Mouse (Mus musculus) heart, embryonic 13.5 days (tissue): ENCODE data around the gene Lamb1. TPM values are rescaled to one million over a fixed set of nuclear protein-coding genes. Genes with fewer than 3 reads are reported as not detected.

Experiments
- ATAC-seq: fragments of 200-750 bp; cut with Nextera tagmentation; 2 replicates; pipeline ENCODE4 v1.8.0; 2017; ENCODE audit warnings: moderate TSS enrichment; ENCODE audit not compliant: insufficient number of reproducible peaks, low FRiP score, low TSS enrichment; ENCODE audit errors: extremely low read depth
- H3K27ac ChIP-seq: fragments of 300-500 bp; sonication (generic); replicated peaks from 2 replicates; pipeline ENCODE4 v1.5.1; 2015; ENCODE audit warnings: moderate library complexity, mild to moderate bottlenecking, inconsistent platforms
- H3K27me3 ChIP-seq: fragments of 300-500 bp; sonication (generic); replicated peaks from 2 replicates; pipeline ENCODE4 v1.6.1; 2015; ENCODE audit warnings: mild to moderate bottlenecking, inconsistent platforms
- H3K36me3 ChIP-seq: fragments of 300-500 bp; sonication (generic); 2 replicates; pipeline ENCODE4 v1.6.1; 2015; ENCODE audit warnings: mild to moderate bottlenecking, inconsistent platforms
- H3K4me1 ChIP-seq: fragments of 300-500 bp; sonication (generic); 2 replicates; pipeline ENCODE4 v1.6.1; 2015; ENCODE audit warnings: inconsistent platforms
- H3K4me2 ChIP-seq: fragments of 300-500 bp; sonication (generic); 2 replicates; pipeline ENCODE4 v1.6.1; 2015; ENCODE audit warnings: inconsistent platforms, mild to moderate bottlenecking, moderate library complexity
- H3K4me3 ChIP-seq: fragments of 300-500 bp; sonication (generic); 2 replicates; pipeline ENCODE4 v1.5.1; 2015; ENCODE audit warnings: moderate library complexity, mild to moderate bottlenecking, inconsistent platforms
- H3K9ac ChIP-seq: fragments of 300-500 bp; sonication (generic); 2 replicates; pipeline ENCODE4 v1.6.1; 2015; ENCODE audit warnings: inconsistent platforms, mild to moderate bottlenecking, moderate library complexity
- H3K9me3 ChIP-seq: fragments of 300-500 bp; sonication (generic); 2 replicates; pipeline ENCODE4 v1.6.1; 2016; ENCODE audit warnings: inconsistent platforms
- WGBS: fragments of 180-500 bp; shearing (Covaris S2); methylation state at CpG from one replicate; pipeline ENCODE4 v1.1.7; 2015; ENCODE audit warnings: mixed read lengths; 5-methylcytosine and 5-hydroxymethylcytosine counted together
- polyA plus RNA-seq: library from polyadenylated mRNA; unstranded; fragments of >200 nt; fragmentation: Nextera tagmentation; extraction: Ambion mirVana; gene quantifications from 2 replicates; pipeline ENCODE4 v1.2.1, GENCODE M21; 2015

Gene Lamb1
- polyA plus RNA-seq, 1 experiment from 2014 or later, result 91.3 TPM

GRCm38 (mm10) chr12:31256121-31256903 lies 8.7 kb upstream of the Lamb1 start:
- peaks cover 18% of the 10 kb centered on the region for H3K4me1 ChIP-seq
- no peak for ATAC-seq
- H3K27me3 ChIP-seq, result no peaks in the 10 kb centered on the region
- 64% methylated on average over 9 of the region's 9 CpGs for WGBS
- no peak overlapping the region for H3K4me3 ChIP-seq
- no peak overlapping the region for H3K9ac ChIP-seq
- no peaks in the 10 kb centered on the region for H3K9me3 ChIP-seq
- H3K27ac ChIP-seq, result no peak overlapping the region
- no peaks in the 10 kb centered on the region for H3K36me3 ChIP-seq
- no peak overlapping the region for H3K4me2 ChIP-seq

- Histone ChIP-seq H3K27ac (peak overlapping the region; percentile 76), H3K9me3 (no peaks in the 10 kb centered on the region), H3K36me3 (peaks cover 1% of the 10 kb centered on the region), H3K9ac (peak overlapping the region; percentile 29; the same call in 1 of the 2 replicates), H3K4me1 (peaks cover 44% of the 10 kb centered on the region), H3K4me3 (no peak overlapping the region), H3K4me2 (peak overlapping the region; percentile 17), H3K27me3 (no peaks in the 10 kb centered on the region)
- no peak for ATAC-seq
- WGBS, result 25% methylated on average over 3 of the region's 3 CpGs
Observed at GRCm38 (mm10) chr12:31261882-31262281, 3.2 kb upstream of the Lamb1 start.

- Histone ChIP-seq H3K9me3 (no peaks in the 10 kb centered on the region), H3K9ac (peak overlapping the region; percentile 95), H3K4me3 (peak overlapping the region; percentile 76), H3K27ac (0 out of 2 replicates have a peak overlapping the region, but pooled peaks have one; percentile 26), H3K4me2 (peak overlapping the region; percentile 72), H3K27me3 (no peaks in the 10 kb centered on the region), H3K36me3 (peaks cover 18% of the 10 kb centered on the region), H3K4me1 (peaks cover 61% of the 10 kb centered on the region)
- ATAC-seq, result no peak
- 47% methylated on average over 7 of the region's 7 CpGs for WGBS
Observed at GRCm38 (mm10) chr12:31263921-31264320, 1.1 kb upstream of the Lamb1 start.

- peak overlapping the region; percentile 94 for H3K27ac ChIP-seq
- no peaks in the 10 kb centered on the region for H3K9me3 ChIP-seq
- under 1% methylated on average over 50 of the region's 50 CpGs for WGBS
- peak overlapping the region; percentile 76 for H3K4me3 ChIP-seq
- no peaks in the 10 kb centered on the region for H3K27me3 ChIP-seq
- H3K9ac ChIP-seq, result peak overlapping the region; percentile 95
- ATAC-seq, result no peak
- peak overlapping the region; percentile 72 for H3K4me2 ChIP-seq
- peaks cover 38% of the 10 kb centered on the region for H3K36me3 ChIP-seq
- peaks cover 80% of the 10 kb centered on the region for H3K4me1 ChIP-seq
Observed at GRCm38 (mm10) chr12:31265722-31266431, 843 bp downstream of the Lamb1 start.

GRCm38 (mm10) chr12:31266686-31267085 lies 1.7 kb downstream of the Lamb1 start:
- H3K9me3 ChIP-seq, result no peaks in the 10 kb centered on the region
- H3K27me3 ChIP-seq, result no peaks in the 10 kb centered on the region
- H3K27ac ChIP-seq, result peak overlapping the region; percentile 94
- 5% methylated on average over 15 of the region's 15 CpGs for WGBS
- H3K4me2 ChIP-seq, result peak overlapping the region; percentile 72
- H3K9ac ChIP-seq, result peak overlapping the region; percentile 95
- H3K36me3 ChIP-seq, result peaks cover 40% of the 10 kb centered on the region
- ATAC-seq, result no peak
- peak overlapping the region; percentile 76 for H3K4me3 ChIP-seq
- peaks cover 84% of the 10 kb centered on the region for H3K4me1 ChIP-seq

GRCm38 (mm10) chr12:31267363-31267762 lies 2.3 kb downstream of the Lamb1 start:
- no peaks in the 10 kb centered on the region for H3K27me3 ChIP-seq
- peak overlapping the region; percentile 68 for H3K27ac ChIP-seq
- 18% methylated on average over 4 of the region's 4 CpGs for WGBS
- peak overlapping the region; percentile 76 for H3K4me3 ChIP-seq
- peaks cover 84% of the 10 kb centered on the region for H3K4me1 ChIP-seq
- peaks cover 46% of the 10 kb centered on the region for H3K36me3 ChIP-seq
- no peak for ATAC-seq
- H3K9me3 ChIP-seq, result no peaks in the 10 kb centered on the region
- H3K9ac ChIP-seq, result peak overlapping the region; percentile 95
- peak overlapping the region; percentile 72 for H3K4me2 ChIP-seq

GRCm38 (mm10) chr12:31268315-31268714 lies 3.3 kb downstream of the Lamb1 start:
- Histone ChIP-seq H3K4me2 (peak overlapping the region; percentile 72), H3K27ac (peak overlapping the region; percentile 68), H3K36me3 (peaks cover 55% of the 10 kb centered on the region), H3K9ac (peak overlapping the region; percentile 69), H3K4me3 (peak overlapping the region; percentile 76), H3K9me3 (no peaks in the 10 kb centered on the region), H3K4me1 (peaks cover 84% of the 10 kb centered on the region), H3K27me3 (no peaks in the 10 kb centered on the region)
- 60% methylated on average over 3 of the region's 3 CpGs for WGBS
- ATAC-seq, result no peak

- Histone ChIP-seq H3K36me3 (peaks cover 63% of the 10 kb centered on the region), H3K9me3 (no peaks in the 10 kb centered on the region), H3K4me2 (peak overlapping the region; percentile 72), H3K27ac (peak overlapping the region; percentile 75), H3K9ac (peak overlapping the region; percentile 63), H3K27me3 (no peaks in the 10 kb centered on the region), H3K4me1 (peaks cover 81% of the 10 kb centered on the region), H3K4me3 (no peak overlapping the region)
- no peak for ATAC-seq
- 40% methylated on average over 12 of the region's 12 CpGs for WGBS
Observed at GRCm38 (mm10) chr12:31269020-31269597, 4.1 kb downstream of the Lamb1 start.

- peaks cover 86% of the 10 kb centered on the region for H3K4me1 ChIP-seq
- H3K4me2 ChIP-seq, result peak overlapping the region; percentile 56
- H3K9me3 ChIP-seq, result no peaks in the 10 kb centered on the region
- peak overlapping the region; percentile 23; the same call in 1 of the 2 replicates for H3K4me3 ChIP-seq
- no peak for ATAC-seq
- 76% methylated on average over 10 of the region's 10 CpGs for WGBS
- H3K27ac ChIP-seq, result peak overlapping the region; percentile 91
- H3K36me3 ChIP-seq, result peaks cover 76% of the 10 kb centered on the region
- H3K27me3 ChIP-seq, result no peaks in the 10 kb centered on the region
- peak overlapping the region; percentile 62 for H3K9ac ChIP-seq
Observed at GRCm38 (mm10) chr12:31270361-31270760, 5.3 kb downstream of the Lamb1 start.

GRCm38 (mm10) chr12:31270776-31271175 lies 5.7 kb downstream of the Lamb1 start:
- Histone ChIP-seq H3K9me3 (no peaks in the 10 kb centered on the region), H3K4me3 (peak overlapping the region; percentile 23), H3K27me3 (no peaks in the 10 kb centered on the region), H3K27ac (peak overlapping the region; percentile 91), H3K4me2 (peak overlapping the region; percentile 56), H3K36me3 (peaks cover 80% of the 10 kb centered on the region), H3K4me1 (peaks cover 90% of the 10 kb centered on the region), H3K9ac (peak overlapping the region; percentile 62)
- no peak for ATAC-seq
- 27% methylated on average over 5 of the region's 5 CpGs for WGBS

GRCm38 (mm10) chr12:31271361-31272011 lies 6.5 kb downstream of the Lamb1 start:
- peak; percentile 22; the same call in 1 of the 2 replicates for ATAC-seq
- WGBS, result 11% methylated on average over 16 of the region's 16 CpGs

More at GRCm38 (mm10) chr12:31271361-31272011, 6.5 kb downstream of the Lamb1 start:
- Histone ChIP-seq H3K9ac (peak overlapping the region; percentile 62), H3K4me2 (peak overlapping the region; percentile 56), H3K4me3 (peak overlapping the region; percentile 23), H3K36me3 (peaks cover 87% of the 10 kb centered on the region), H3K4me1 (peaks cover 96% of the 10 kb centered on the region), H3K27ac (peak overlapping the region; percentile 91), H3K9me3 (no peaks in the 10 kb centered on the region), H3K27me3 (no peaks in the 10 kb centered on the region)
